Mouse (Mus musculus) neural tube, embryonic 11.5 days (tissue): ENCODE data around the gene Ccser2. TPM values are rescaled to one million over a fixed set of nuclear protein-coding genes. Genes with fewer than 3 reads are reported as not detected.

Experiments used
- ATAC-seq: fragments of 200-750 bp; cut with Nextera tagmentation; 2 replicates; pipeline ENCODE4 v1.8.0; 2017; ENCODE audit warnings: moderate number of reproducible peaks, mild to moderate bottlenecking, moderate TSS enrichment, moderate library complexity; ENCODE audit not compliant: insufficient read depth, low FRiP score, low TSS enrichment
- DNase-seq: peaks from one replicate; pipeline ENCODE4 v3.0.0-alpha.2; 2015; ENCODE audit warnings: low spot score
- H3K27ac ChIP-seq: fragments of 300-500 bp; sonication (generic); 2 replicates; pipeline ENCODE4 v1.5.1; 2014; ENCODE audit warnings: low read depth, mild to moderate bottlenecking, low read length
- H3K27me3 ChIP-seq: fragments of 300-500 bp; sonication (generic); 2 replicates; pipeline ENCODE4 v1.6.1; 2014; ENCODE audit warnings: mild to moderate bottlenecking, low read length, mixed read lengths; ENCODE audit not compliant: control insufficient read depth, insufficient read depth
- H3K36me3 ChIP-seq: fragments of 300-500 bp; sonication (generic); 2 replicates; pipeline ENCODE4 v1.6.1; 2014; ENCODE audit warnings: mild to moderate bottlenecking, low read length, moderate library complexity, mixed read lengths; ENCODE audit not compliant: control insufficient read depth, insufficient read depth
- H3K4me1 ChIP-seq: fragments of 300-500 bp; sonication (generic); 2 replicates; pipeline ENCODE4 v1.6.1; 2014; ENCODE audit warnings: low read length, mixed read lengths; ENCODE audit not compliant: control insufficient read depth, insufficient read depth
- H3K4me2 ChIP-seq: fragments of 300-500 bp; sonication (generic); 2 replicates; pipeline ENCODE4 v1.6.1; 2014; ENCODE audit warnings: low read depth, mild to moderate bottlenecking, moderate library complexity
- H3K4me3 ChIP-seq: fragments of 300-500 bp; sonication (generic); 2 replicates; pipeline ENCODE4 v1.5.1; 2014; ENCODE audit warnings: low read depth, low read length
- H3K9ac ChIP-seq: fragments of 300-500 bp; sonication (generic); 2 replicates; pipeline ENCODE4 v1.6.1; 2014; ENCODE audit warnings: mild to moderate bottlenecking, low read length
- H3K9me3 ChIP-seq: fragments of 300-500 bp; sonication (generic); 2 replicates; pipeline ENCODE4 v1.6.1; 2016; ENCODE audit warnings: low read length; ENCODE audit not compliant: control insufficient read depth
- WGBS: fragments of 180-500 bp; shearing (Covaris S2); extraction: QIAGEN DNeasy Blood & Tissue Kit; methylation state at CpG from one replicate; pipeline ENCODE4 v1.1.7; 2014; 5-methylcytosine and 5-hydroxymethylcytosine counted together
- polyA plus RNA-seq: library from polyadenylated mRNA; unstranded; fragments of >200 nt; fragmentation: Nextera tagmentation; extraction: Ambion mirVana; gene quantifications from 2 replicates; pipeline ENCODE4 v1.2.1, GENCODE M21; 2014

Gene Ccser2
- polyA plus RNA-seq, 1 experiment from 2014 or later, result 50.9 TPM

DNA sequence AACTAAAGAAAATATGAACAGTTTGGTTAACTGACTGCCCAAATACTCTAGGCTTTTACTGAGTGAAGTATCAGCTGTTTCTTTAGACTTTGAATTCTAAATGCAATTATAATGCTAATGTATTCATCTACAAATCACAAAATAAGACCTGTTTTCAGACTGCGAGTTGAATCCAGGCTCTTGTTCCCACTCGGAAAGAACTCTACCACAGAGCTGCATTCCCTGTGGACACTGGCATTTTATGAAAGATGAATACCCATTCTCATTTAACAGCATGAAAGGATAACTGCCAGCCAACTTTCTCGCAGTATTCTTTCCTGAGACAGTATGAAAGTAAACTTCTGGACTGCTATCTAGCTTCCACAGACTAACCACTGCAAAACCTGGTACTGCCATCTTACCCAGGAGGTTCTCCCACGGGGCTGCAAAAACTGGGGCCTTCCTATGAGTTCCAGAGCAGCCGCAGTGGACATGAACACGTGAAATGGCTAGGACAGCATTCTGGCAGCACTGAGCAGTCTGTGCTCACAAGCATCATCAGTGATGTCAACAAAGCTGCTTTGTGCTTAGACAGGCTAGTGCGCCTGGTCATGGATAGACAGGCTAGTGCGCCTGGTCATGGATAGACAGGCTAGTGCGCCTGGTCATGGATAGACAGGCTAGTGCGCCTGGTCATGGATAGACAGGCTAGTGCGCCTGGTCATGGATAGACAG lies 62.6 kb downstream of the Ccser2 start:
- Histone ChIP-seq H3K4me2 (no peak overlapping the region), H3K9ac (no peak overlapping the region), H3K9me3 (no peaks in the 10 kb centered on the region), H3K4me1 (no peaks in the 10 kb centered on the region), H3K27ac (no peak overlapping the region), H3K4me3 (no peak overlapping the region), H3K27me3 (no peaks in the 10 kb centered on the region), H3K36me3 (no peaks in the 10 kb centered on the region)
- DNase-seq (no peak), ATAC-seq (no peak)
- WGBS, result 86% methylated on average over 9 of the region's 11 CpGs

DNA sequence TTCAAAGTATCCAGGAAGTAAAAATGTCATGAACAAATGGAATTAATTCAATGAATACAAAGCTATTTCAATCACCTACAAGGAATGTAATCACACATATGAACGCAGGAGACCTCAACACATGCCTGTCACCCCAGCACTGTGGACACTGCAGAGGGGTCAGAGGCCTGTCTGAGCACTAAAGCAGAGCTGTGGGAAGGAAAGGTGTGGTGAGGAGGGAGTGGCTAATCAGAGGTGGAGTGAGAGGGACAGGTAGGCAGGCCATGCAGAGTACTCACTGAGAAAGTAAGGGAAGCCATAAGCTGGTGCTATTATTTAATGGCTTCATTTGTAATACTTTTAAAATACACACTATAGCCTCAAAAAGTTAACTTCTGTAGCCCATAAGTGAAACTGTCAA lies 64.4 kb downstream of the Ccser2 start:
- no peaks in the 10 kb centered on the region for H3K9me3 ChIP-seq
- H3K36me3 ChIP-seq, result no peaks in the 10 kb centered on the region
- H3K4me2 ChIP-seq, result no peak overlapping the region
- WGBS, result 85% methylated on average over 1 of the region's 1 CpGs
- H3K27me3 ChIP-seq, result no peaks in the 10 kb centered on the region
- ATAC-seq, result no peak
- no peak overlapping the region for H3K27ac ChIP-seq
- H3K4me3 ChIP-seq, result no peak overlapping the region
- no peak overlapping the region for H3K9ac ChIP-seq
- no peaks in the 10 kb centered on the region for H3K4me1 ChIP-seq
- no peak for DNase-seq

DNA sequence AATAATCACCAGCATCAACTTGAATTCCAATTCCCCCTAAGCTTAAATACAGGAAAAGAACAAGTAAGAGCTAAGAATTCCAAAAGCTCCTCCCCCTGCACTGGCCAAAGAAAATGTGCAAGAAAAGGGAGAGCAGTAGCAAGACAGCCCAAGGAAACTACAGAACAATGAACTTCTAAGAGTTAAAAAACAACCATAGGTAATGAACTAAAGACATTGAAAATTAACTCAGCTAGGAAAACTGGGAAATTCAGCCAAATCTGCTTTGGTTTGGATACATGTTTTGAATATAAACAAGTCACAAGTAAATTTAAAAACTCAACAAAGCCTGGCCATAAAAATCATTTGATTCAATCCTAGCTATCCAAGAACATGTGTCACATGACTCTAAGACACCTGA lies 67.7 kb downstream of the Ccser2 start:
- no peak overlapping the region for H3K9ac ChIP-seq
- H3K4me1 ChIP-seq, result no peaks in the 10 kb centered on the region
- H3K9me3 ChIP-seq, result no peaks in the 10 kb centered on the region
- no peak overlapping the region for H3K27ac ChIP-seq
- DNase-seq (no peak), ATAC-seq (no peak)
- H3K27me3 ChIP-seq, result no peaks in the 10 kb centered on the region
- no peaks in the 10 kb centered on the region; the same call in 1 of the 2 replicates for H3K36me3 ChIP-seq
- no peak overlapping the region for H3K4me3 ChIP-seq
- no peak overlapping the region for H3K4me2 ChIP-seq

DNA sequence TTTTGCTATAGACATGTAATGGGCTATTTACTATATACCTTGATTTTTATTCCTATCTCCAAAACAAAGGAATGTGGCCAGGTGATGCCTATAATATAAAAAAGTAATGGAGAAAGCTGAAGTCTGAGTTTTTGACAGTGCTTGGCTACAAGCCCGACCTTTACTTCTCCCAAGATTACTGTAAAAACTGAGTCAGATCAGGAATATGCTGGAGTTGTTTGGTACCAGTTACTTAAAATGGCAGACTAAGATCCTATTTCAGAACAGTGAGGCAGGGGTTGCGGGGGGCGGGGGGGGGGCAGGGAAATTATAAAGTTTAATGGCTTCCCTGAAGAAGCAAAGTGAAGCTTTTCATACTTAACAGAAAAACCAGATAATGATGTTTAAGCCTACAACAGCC lies 73.9 kb downstream of the Ccser2 start:
- Histone ChIP-seq H3K4me2 (no peak overlapping the region), H3K9me3 (no peaks in the 10 kb centered on the region), H3K27me3 (no peaks in the 10 kb centered on the region), H3K4me1 (no peaks in the 10 kb centered on the region), H3K27ac (no peak overlapping the region), H3K9ac (no peak overlapping the region), H3K36me3 (no peaks in the 10 kb centered on the region; the same call in 1 of the 2 replicates), H3K4me3 (no peak overlapping the region)
- ATAC-seq (no peak), DNase-seq (no peak)
- WGBS, result 84% methylated on average over 3 of the region's 3 CpGs

DNA sequence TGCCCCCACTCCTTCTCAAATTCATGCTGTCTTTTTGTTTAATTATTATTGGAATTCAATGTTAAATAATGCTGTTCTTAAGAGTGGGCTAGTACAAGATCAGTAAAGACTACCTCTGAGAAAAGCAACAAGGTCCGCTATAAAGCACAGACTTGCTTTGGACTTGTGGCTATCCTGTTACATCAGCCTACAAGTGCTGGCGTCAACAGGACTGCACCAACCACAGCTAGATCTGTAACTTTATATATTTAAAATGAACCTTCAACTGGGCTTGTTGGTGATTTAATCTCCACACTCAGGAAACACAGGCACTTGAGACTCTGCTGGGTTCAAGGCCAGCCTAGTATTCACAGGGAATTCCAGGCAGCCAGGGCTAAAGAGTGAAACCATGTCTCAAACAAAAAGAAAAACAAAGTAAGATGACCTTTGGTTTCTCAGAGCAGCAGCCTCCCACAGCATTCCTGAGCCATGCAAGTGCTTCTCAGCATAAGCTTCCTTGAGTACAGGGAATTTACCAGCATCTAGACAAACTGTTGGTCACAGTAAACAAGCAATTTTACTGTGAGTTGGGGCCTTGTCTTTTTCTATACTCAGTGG lies 75.7 kb downstream of the Ccser2 start:
- no peak for ATAC-seq
- DNase-seq, result no peak
- H3K9ac ChIP-seq, result no peak overlapping the region
- no peak overlapping the region for H3K4me2 ChIP-seq
- H3K4me3 ChIP-seq, result no peak overlapping the region
- H3K27ac ChIP-seq, result no peak overlapping the region
- H3K36me3 ChIP-seq, result no peaks in the 10 kb centered on the region
- H3K9me3 ChIP-seq, result no peaks in the 10 kb centered on the region
- no peaks in the 10 kb centered on the region for H3K4me1 ChIP-seq
- WGBS, result 85% methylated on average over 2 of the region's 2 CpGs
- H3K27me3 ChIP-seq, result no peaks in the 10 kb centered on the region

DNA sequence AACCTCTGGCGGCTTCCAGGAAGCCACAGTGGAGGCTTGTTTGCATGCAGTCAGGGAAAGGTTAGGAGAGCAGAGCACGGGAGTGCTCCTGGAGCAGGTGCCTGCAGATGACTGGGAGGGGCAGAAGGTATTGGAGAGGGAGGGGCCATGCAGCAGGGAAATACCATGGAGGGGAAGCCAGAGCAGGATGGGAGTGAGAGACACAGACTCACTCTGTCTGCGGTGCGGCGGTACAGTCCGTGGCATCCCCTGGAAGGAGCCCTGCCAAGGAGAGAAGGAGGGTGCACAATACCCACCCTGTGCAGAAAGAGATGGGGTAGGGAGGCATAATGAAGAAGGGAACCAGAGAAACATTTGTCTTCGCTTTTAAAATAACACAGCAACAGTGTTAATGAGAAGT lies 78.4 kb downstream of the Ccser2 start:
- Histone ChIP-seq H3K9me3 (no peaks in the 10 kb centered on the region), H3K36me3 (no peaks in the 10 kb centered on the region), H3K9ac (no peak overlapping the region), H3K4me2 (no peak overlapping the region), H3K27ac (no peak overlapping the region), H3K4me1 (no peaks in the 10 kb centered on the region), H3K4me3 (no peak overlapping the region), H3K27me3 (no peaks in the 10 kb centered on the region)
- WGBS, result 80% methylated on average over 7 of the region's 7 CpGs
- DNase-seq, result no peak
- ATAC-seq, result no peak

DNA sequence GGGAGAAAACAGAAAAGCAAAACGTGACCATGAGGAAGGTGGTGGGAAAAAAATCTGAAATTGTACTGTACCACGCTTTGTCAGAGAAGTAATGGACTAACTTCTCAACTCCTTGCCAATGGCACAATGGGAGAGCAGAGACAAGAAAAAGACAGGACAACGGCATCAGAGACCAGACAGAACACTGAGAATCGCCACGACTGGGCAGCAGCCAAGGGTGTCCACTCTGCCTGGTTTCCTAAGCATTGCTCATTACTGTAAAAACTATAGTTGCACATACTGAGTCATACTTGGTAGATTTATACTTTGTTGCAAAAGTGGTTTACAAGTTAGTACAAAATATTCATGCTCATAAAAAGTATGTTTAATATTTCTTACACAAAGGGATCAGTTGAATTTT lies 82.9 kb downstream of the Ccser2 start:
- no peak overlapping the region for H3K27ac ChIP-seq
- H3K27me3 ChIP-seq, result no peaks in the 10 kb centered on the region
- ATAC-seq, result no peak
- H3K4me2 ChIP-seq, result no peak overlapping the region
- H3K4me3 ChIP-seq, result no peak overlapping the region
- H3K36me3 ChIP-seq, result no peaks in the 10 kb centered on the region
- H3K4me1 ChIP-seq, result no peaks in the 10 kb centered on the region
- WGBS, result 95% methylated on average over 5 of the region's 5 CpGs
- DNase-seq, result no peak
- H3K9me3 ChIP-seq, result no peaks in the 10 kb centered on the region
- no peak overlapping the region for H3K9ac ChIP-seq

DNA sequence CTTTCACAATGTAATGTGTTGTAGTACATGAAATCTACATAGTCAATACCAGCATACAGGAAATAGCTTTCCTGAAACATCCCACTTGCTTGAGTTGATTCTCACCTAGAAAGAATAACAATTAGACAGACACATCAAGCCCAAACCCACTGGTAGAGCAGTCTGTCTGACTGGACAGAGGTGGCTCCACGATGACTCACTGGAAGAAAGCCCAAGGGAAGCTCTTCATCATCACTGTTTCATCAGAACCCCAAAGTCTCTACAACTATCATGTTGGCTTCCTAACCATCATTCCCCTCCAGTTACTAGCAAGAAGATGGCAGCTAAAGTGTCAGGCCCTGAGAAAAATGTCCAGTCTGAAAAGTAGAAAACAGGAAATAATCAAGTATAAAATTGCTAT lies 83.5 kb downstream of the Ccser2 start:
- H3K4me3 ChIP-seq, result no peak overlapping the region
- H3K4me2 ChIP-seq, result no peak overlapping the region
- no peaks in the 10 kb centered on the region for H3K4me1 ChIP-seq
- no peak overlapping the region for H3K27ac ChIP-seq
- H3K36me3 ChIP-seq, result no peaks in the 10 kb centered on the region
- DNase-seq, result no peak
- WGBS, result 93% methylated on average over 1 of the region's 1 CpGs
- no peak for ATAC-seq
- no peaks in the 10 kb centered on the region for H3K27me3 ChIP-seq
- H3K9me3 ChIP-seq, result no peaks in the 10 kb centered on the region
- no peak overlapping the region for H3K9ac ChIP-seq

DNA sequence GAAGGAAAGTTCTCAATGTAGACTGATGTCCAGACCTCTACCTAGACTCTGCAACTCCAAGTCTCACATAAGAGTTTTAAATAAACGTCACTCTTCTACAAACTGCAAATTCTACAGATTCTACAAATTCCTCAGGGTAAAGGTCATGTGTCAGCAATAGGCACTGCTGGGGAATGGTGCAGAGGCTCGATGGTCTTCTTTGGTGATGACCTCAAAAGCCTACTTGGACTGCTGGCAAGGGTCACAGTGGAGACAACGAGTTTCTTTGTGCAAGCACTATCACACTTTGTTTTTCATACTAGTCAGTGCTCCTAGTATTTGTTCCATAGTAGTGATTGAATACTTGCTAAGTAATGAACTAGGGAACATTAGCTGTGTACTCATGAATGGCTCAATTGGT lies 85.0 kb downstream of the Ccser2 start:
- Histone ChIP-seq H3K36me3 (peaks cover 3% of the 10 kb centered on the region; the same call in 1 of the 2 replicates), H3K4me3 (no peak overlapping the region), H3K4me2 (no peak overlapping the region), H3K27me3 (no peaks in the 10 kb centered on the region), H3K27ac (no peak overlapping the region), H3K9ac (no peak overlapping the region), H3K4me1 (no peaks in the 10 kb centered on the region), H3K9me3 (no peaks in the 10 kb centered on the region)
- WGBS, result 70% methylated on average over 3 of the region's 3 CpGs
- ATAC-seq (no peak), DNase-seq (no peak)
